Mouse (Mus musculus): ENCODE measurements around the gene Clcn5. TPM values are rescaled to one million over a fixed set of nuclear protein-coding genes. Genes with fewer than 3 reads are reported as not detected.
A peak's percentile ranks its signal among the peaks of the same experiment; 100 is the strongest.

The Clcn5 gene
- total RNA-seq (2021), result 10 to 100 TPM; 11.7 to 11.8 TPM
- long read RNA-seq, experiment 1, full-length matches to known transcripts, result 2 of 3 reads
- long read RNA-seq, experiment 1, partial matches to known transcripts, result 0 of 3 reads
- long read RNA-seq, experiment 1, other reads (novel, unspliced or antisense), result 1 of 3 reads
- long read RNA-seq, experiment 2, partial matches to known transcripts, result 0 of 1 reads
- long read RNA-seq, experiment 2, other reads (novel, unspliced or antisense), result 1 of 1 reads

DNA sequence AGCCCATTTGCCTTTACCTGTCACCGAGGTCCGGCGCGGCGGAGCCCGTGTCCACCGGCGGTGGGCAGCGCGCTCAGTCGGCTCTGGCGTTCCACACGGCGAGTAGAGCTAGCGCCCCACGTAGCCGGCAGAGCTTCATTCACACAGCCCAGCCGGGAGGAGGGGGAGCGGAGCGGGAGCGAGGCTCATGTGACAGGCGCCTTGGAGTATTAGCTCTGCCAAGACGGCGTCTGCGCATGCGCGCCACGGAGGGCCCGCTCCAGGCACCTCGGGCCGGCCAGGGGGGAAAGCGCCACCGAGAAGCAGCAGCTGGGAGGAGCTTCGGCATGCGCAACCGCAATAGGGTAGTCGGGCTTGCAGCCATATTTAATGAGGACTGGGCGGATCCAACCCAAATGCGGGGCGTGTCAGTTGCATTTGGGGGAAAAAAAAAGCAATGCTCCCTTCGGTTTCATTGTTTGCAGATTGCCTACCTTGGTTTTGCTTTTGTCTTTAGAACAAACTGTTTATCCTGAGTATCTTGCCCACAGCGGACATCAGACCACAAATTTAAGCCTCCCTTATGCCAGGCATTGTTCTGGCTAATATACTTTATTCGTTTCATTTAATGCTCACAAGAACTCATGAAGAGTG, at the start of gene Clcn5:
Gene Clcn5, minus strand, starts transcription at position 270 of the 633 bp plus-strand sequence.
- peak; percentile 95 to 96 for DNase-seq (ENCODE audit: low spot score in 2 of 2)
- intact Hi-C loops (cut with DNase I), result loop anchor here (5.0 kb wide), 1 partner anchor 132 kb away; no protein-coding TSS in a partner anchor

DNA sequence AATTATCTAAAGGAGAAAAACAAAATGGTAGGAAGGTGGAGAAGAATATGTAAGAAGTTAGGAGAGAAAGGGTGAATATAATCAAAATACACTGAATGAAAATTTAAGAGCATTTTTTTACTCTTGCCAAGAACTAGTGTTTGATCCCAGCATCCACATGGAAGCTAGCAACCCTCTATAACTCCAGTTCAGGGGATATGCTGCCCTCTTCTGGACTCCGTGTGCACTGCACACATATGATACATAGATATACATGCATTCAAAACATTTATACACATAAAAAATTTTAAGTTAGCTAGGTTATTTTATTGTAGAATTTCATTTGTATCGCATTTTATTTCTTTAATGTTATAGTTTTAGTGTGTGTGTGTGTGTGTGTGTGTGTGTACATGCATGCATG, 6.3 kb upstream of the Clcn5 start:
- intact Hi-C loops (cut with DNase I), result no loop called here
- DNase-seq (ENCODE audit: low spot score in 2 of 2), result no peak

DNA sequence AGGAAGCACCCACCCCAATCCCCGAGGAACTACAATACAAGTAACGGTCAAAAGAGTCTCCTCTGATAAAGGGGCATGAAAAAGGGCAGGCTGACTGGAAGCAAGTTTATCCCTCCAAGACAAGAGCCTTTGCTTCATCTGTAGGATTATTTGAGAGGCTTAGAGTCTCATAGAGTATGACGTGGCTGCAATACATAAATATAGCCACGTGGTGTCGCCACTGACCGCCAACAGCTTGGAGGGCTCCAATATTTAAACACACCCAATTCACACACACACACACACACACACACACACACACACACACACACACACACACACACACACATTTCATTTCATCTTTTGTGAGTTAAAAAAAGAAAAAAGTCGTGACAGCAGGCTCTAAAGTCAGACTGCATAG, 3.1 kb upstream of the Clcn5 start:
- intact Hi-C loops (cut with DNase I), result loop anchor here (2.0 to 5.0 kb wide), 2 partner anchors 55 to 99 kb away; partner anchors contain the start of gene Usp27x

DNA sequence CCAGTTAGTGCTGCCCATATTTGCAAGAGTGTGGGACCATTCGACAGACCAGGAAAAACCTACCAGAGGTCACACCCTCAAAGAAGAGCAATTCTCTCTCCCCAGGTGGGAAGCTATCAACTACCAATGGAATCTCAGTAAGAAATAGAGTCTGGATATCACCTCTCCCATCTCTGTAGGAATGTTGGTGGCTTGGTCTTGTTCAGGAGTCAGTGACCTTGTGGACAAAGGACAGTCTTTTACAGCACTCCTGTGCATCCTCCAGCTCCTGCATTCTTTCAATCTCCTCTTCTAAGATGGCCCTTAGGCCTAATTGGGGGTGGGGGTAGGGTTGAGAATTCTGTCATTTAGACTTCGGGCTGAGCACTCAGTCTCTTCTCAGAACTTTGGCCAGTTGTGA, 1.4 kb upstream of the Clcn5 start:
- intact Hi-C loops (cut with DNase I), result loop anchor here (5.0 kb wide), 1 partner anchor 57 kb away; the partner anchor contains the start of gene Usp27x
- DNase-seq (ENCODE audit: low spot score in 2 of 2), result no peak

More for the DNA sequence above, 3.1 kb upstream of the Clcn5 start:
- DNase-seq (ENCODE audit: low spot score in 2 of 2), result peak; percentile 69 to 75

DNA sequence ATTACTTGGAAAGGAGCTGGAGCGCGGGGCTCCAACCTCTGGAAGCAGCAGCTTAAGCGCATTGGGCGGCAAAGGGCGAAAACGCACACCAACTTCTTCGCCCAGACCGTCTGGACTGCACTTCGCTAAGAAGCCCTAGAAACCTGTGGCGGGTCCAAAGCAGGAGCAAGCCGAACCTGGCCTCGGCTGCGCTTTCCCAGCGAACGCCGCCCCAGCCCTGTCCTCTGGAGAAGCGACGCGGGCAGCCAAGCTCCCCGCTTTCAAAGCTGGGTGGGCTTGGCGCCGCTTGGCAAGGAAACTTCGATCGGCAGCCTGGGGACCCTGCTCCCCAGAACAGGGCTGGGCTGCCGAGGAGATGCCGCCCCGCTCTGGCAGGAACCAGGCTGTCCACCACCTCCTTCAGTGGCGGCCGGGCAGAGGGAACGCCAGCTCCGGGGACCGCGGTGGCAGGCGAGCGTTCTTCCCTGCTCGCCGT, 570 bp downstream of the Clcn5 start:
- no peak for DNase-seq (ENCODE audit: low spot score in 2 of 2)
- intact Hi-C loops (cut with DNase I), result loop anchor here (5.0 kb wide), 1 partner anchor 131 kb away; no protein-coding TSS in a partner anchor

DNA sequence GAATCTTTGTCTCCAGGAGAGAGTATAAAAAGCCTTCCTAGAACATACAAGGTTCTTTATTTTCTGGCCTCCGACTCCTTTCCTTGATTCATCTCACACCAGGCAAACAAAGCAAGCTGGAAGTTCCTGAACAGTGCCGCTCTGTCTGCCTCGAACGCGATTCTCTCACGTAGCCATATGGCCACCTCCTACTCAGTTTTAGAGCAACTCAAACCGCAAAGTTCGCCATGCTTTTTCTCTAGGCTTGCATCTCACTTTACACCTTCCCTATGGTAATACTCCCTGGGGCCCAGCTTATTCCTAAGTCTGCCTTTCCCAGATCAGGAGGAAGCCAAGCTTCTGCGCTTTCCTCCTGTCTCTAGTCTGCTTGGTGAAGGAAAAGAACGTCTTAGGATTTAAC, 4.0 kb downstream of the Clcn5 start:
- DNase-seq (ENCODE audit: low spot score in 2 of 2), result peak; percentile 53 to 70
- intact Hi-C loops (cut with DNase I), result loop anchor here (5.0 kb wide), 1 partner anchor 128 kb away; no protein-coding TSS in a partner anchor

DNA sequence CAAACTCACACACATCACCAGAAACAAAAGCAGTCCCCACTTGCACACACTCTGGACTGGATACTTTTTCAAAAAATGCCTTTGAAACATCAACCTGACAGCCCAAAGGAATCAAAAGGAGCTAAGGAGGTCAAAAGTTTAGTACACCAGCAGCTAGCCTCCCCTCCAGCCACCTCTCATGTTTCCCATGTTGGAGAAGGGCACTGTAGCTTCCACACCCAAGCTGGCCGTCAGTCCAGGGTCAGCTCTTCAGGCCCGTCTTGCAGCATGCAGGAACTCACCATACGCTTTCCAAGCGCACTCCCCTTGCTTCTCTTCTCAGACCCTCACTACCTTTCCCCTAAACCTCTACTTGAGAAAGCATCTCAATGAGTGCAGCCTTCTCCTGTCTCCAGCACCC, 4.5 kb downstream of the Clcn5 start:
- no peak for DNase-seq (ENCODE audit: low spot score in 2 of 2)
- intact Hi-C loops (cut with DNase I), result loop anchor here (5.0 kb wide), 1 partner anchor 127 kb away; no protein-coding TSS in a partner anchor

DNA sequence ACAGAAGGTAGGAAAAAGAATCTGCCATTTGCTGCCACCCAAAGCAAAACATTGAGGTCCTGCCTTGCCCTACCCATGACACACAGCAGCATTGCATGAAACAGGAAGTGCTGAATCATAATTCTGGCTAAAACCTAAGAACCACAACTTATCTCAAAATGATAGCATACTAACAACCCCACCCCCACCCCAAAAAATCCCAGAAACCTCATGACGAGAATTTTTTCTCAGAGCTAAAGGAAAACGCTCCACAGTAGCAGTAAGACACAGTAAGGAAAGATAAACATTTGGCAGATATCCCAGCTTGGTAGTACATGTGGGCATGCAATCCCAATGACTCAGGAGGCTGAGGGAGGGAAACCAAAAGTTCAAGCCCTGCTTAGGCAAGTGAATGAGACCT, 10.9 kb downstream of the Clcn5 start:
- intact Hi-C loops (cut with DNase I), result no loop called here
- no peak for DNase-seq (ENCODE audit: low spot score in 2 of 2)

DNA sequence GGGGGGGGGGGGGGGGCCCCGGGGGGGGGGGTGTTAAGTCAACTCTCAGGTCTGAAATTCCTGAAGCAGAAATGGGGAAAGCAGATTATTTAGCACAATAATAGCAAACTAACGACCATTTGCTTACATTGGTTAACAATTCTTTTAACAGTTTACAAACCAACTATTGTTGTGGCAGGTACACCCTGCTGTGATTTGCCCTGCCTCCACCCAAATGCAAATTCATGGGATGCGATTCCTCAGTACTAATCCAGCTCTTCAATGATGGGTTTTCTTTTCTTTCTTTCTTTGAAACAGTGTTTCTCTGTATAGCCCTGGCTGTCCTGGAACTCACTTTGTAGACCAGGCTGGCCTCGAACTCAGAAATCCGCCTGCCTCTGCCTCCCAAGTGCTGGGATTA, 12.3 kb downstream of the Clcn5 start:
- intact Hi-C loops (cut with DNase I), result no loop called here
- no peak for DNase-seq (ENCODE audit: low spot score in 2 of 2)

DNA sequence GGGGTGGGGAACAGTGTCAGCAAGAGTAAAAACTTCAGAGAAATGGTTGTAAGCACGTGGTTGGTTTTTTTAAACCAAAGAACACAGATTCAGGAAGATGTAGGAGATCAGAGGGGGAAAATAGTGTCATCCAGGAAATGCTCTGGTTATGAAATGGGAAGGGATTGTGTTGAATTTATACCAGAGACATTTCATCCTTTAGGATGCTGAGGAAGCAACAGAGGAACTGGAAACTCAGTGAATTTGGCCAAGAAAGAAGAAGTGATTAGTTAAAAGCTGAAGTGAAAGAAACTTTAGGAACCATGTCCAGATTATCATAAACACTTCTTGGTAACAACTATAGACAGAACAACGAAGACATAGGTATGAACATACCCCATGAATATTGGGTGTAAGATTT, 26.2 kb downstream of the Clcn5 start:
- intact Hi-C loops (cut with DNase I), result no loop called here
- DNase-seq (ENCODE audit: low spot score in 2 of 2), result no peak

DNA sequence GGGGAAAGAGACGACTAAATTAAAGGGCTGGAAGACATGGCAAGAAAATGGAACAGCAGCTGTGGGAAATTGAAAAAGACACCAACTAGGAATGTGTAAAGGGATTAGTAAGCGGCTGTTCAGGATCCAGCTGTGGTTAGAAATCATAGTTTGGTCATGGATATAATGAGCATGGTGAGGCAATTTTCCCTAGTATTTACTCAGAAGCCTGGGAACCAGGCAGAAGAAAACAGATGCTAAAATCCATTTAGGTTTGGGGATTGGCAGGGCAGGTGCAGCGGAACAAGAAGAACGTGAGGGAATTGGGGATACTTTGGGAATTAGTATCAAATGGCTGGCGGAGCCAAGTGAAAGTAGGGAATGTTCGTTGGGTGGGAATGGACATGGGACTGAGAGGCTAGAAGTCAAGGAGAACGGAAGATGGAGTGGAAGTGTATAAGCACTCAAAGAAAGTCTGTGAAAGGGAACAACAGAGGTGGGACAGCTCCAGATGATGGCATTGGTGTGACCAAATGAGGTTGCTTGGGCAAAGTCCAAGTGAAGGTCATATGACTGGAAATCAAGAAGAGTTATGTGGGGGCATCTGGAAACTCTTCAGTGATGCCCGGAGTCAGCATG, 26.9 kb downstream of the Clcn5 start:
- intact Hi-C loops (cut with DNase I), result no loop called here
- DNase-seq (ENCODE audit: low spot score in 2 of 2), result no peak

DNA sequence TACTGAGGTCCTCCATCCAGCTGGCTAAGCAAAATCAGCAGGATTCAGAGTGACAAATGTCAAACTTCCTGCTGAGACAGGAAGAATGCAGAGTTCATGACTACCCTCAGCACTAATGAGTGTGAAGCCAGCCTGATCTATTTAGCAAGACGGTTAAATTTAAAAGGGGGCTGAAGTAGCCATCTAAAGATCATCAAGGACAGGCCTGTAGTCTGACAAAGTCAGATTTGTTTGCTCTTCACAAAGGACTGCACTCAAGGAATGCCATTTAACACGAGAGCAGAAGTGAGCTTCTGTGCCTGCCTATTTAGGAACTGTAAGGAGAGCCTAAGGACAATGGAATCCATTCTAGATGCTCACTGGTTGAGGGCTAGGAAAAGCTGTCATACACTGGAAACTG, 30.2 kb downstream of the Clcn5 start:
- intact Hi-C loops (cut with DNase I), result no loop called here
- no peak for DNase-seq (ENCODE audit: low spot score in 2 of 2)

DNA sequence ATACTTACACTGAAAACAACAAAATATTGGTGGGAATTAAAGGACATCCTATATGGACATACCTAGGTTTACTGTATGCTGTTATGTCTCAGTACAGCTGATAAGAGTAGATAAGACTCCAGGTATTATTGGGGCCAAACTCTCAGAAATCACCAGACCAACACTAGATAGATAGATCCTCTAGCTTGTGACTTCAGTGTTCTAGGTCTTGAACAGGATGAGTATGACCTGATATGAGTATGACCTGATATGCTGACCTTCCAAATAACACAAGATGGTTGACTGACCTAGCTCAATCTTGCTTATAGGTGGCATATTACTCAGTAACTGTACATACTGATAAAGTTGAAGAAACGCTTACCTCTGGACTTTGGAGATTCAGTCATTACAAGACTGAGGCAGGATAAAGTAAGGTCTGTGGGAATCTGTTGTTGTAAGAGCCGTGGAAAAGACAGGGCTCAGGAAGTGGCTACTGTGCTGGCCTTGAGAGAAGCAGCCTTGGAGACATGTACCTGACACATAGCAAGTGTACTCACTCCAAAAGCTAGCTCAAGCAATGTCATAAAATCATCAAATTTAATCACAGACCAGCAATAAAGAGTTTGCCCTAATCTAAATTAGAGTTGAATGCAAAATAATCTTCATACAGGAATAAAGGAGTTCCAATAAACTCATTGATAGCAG, 32.0 kb downstream of the Clcn5 start:
- intact Hi-C loops (cut with DNase I), result no loop called here
- no peak for DNase-seq (ENCODE audit: low spot score in 2 of 2)

DNA sequence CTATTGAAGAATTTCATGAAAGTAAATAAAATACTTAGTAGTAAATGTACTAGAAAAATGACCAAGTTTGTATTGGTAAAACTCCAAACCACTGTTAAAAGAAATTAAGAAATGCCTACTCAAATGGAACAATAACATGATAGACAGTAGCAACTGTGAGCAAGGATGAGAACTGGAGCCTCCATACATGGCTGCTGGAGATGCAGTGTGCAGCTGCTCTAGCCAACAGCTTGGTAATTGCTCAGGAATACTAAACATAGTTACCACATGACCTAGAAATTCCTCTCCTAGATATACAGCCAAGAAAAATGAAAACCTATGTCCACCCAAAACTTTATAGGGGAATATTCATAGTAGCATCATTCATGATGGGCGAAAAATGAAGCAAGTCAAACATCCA, 36.5 kb downstream of the Clcn5 start:
- intact Hi-C loops (cut with DNase I), result no loop called here
- DNase-seq (ENCODE audit: low spot score in 2 of 2), result no peak

DNA sequence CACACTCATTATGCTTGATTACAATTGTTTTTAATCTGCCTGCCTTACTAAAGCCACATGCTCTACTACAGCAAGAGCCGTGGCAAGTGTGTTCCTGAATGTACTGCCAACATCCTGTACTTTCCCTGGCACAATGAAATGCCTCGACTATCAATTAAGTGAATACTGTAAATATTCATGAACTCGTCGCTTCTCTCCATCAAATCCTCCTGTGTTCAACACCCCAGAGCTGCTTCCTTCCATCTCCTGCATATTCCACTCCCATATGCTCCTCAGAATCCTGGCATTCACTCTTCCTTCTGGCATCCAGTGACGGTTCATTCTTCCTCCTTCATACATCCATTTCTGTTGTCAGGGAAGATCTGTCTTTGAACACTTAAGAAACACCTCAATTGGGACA, 39.4 kb downstream of the Clcn5 start:
- peak in 1 of 2 experiments; percentile 3 for DNase-seq (ENCODE audit: low spot score in 2 of 2)
- intact Hi-C loops (cut with DNase I), result no loop called here

DNA sequence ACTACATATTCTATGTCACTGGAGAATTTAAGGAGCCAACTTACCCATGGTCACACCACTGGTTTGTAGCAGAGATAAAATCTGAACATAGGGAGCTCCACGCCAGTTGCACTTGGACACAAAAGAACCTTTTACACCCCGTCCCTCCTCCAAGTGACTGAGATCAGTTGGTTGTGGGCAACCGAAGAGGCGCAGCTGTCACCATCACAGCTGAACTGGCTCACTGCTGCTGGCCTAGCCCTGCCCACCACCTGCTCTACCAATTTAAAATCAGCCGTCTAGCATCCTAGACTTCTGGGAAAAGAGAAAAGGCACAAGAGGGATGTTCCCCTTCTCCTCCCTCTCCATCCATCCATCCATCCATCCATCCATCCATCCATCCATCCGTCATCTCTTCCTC, 42.6 kb downstream of the Clcn5 start:
- no peak for DNase-seq (ENCODE audit: low spot score in 2 of 2)
- intact Hi-C loops (cut with DNase I), result no loop called here

DNA sequence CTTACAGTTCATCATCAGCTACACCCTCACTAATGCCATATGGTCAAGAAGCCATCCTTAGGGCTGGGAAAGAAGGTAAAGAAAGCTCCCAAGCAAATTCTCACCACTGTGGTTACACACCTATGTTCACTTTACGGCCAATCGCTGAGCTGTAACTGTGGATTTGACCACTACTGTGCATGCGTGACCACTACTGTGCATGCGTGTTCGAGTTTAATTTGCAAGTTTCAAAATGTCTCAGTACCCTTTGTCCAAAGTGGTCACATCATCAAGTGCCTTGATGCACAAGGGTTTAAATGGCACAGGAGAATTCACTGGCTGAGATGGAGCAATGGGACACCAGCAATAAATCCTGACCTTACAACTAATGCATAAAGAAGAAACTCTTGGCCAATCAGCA, 58.0 kb downstream of the Clcn5 start:
- intact Hi-C loops (cut with DNase I), result no loop called here
- DNase-seq (ENCODE audit: low spot score in 2 of 2), result no peak

DNA sequence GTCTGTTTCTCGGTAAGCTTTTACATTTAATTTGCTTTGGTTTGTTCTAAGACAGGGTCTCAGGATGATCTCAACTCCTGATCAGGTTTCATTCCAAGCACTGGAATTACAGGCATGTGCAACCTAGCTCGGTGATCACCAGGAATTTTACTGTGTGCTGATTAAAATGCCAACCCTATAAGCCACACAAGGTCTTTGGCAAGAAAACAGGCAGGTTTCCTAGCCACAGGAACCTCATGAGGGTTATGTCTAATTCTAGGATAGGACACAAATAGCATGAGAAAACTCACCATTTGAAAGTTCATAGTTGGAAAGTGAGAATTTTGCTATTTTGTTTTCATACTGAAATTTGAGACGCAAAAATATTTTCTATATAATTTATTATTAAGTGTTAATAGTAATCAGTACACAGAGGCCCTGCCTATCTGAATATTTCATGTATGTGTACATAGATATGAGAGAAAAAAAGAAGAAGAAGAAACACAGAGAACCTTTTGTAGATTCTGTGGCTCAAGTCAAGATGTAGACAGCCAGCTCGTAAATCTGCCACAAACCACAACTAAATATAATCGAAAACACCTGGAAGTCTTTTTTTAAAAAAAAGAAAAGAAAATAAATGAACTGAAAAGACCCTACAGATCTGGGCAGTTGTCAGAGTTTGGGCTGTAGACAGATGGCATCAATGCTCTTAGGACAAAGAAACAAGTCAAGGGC, 58.6 kb downstream of the Clcn5 start:
- no peak for DNase-seq (ENCODE audit: low spot score in 2 of 2)
- intact Hi-C loops (cut with DNase I), result no loop called here

DNA sequence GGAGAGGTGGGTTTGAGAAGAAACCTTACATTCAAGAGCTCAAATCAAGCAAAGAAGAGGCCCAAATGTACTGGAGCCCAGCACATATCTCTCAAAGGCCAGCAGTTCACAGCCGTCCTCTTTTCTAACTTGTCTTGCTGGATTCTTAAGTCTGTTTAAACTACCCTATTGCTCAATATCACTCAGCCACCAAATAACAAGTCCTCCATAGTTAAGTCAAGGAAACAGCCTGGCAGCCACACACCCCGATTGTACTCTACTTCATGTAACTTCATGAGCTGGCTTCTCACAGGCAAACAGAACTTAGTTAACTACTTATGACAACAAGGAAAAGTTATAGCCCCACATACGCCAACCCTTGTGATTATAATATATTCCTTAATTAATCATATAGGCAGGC, 59.4 kb downstream of the Clcn5 start:
- DNase-seq (ENCODE audit: low spot score in 2 of 2), result no peak
- intact Hi-C loops (cut with DNase I), result no loop called here
